Mouse (Mus musculus): Measurements from ENCODE around the gene Cby1.

GRCm38 (mm10) chr15:79694512-79694911, 35.5 kb downstream of the Cby1 start:
- TF ChIP-seq EP300 (IDR thresholded peaks at IDR 0.05; ENCODE audit: insufficient read depth, low read depth, low read length) (no peak), CTCF (IDR thresholded peaks at IDR 0.05; ENCODE audit: low read depth, low read length) (no peak), POLR2A (IDR thresholded peaks at IDR 0.05; ENCODE audit: insufficient read depth, low read length) (no peak)
